Mouse (Mus musculus): ENCODE measurements at regions not wholly inside any gene's neighbourhood (a gene's known extent, or its start where the extent isn't known, plus 50 kb on each side); places are given as distances from the start of the nearest gene placed in this dataset.

DNA sequence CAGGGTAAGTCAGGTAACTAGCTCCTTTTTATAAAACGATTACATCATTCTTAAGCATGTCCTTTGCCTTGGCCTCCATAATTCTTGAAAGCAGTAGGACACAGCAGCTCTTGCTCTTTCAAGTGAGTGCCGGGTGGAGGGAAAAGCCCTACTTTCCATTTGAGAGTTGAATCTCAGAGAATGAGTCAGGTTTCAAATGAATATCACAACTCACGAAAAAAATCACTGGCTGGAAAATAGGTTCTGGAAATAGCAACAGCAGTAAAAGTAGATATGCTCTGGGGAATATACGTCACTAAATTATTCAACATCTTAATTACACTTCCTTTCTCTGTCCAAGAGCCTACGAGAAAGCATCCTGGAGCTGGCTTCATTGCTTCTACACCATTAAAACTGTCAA, 250.5 kb downstream of the Kcnc2 start:
- no peak for DNase-seq

DNA sequence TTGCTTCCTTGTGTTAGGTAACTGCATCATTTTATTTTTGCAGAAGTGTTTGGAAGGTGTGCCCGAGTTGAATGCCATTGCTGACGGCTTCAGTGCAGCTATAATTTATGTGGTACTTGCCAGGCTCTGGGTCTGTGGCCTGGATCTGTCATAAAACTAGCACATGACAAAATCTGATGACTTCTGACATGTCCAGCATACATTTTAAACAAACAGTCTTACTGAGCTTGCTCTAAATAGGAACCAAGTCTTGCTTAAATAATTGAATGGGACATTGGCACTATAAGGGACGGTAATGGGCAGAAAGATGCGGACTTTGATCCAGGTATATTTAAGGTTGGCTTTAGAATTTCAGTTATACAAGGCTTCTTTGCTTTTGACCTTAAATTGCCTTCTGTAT, 272.1 kb downstream of the Kcnc2 start:
- no peak for DNase-seq

DNA sequence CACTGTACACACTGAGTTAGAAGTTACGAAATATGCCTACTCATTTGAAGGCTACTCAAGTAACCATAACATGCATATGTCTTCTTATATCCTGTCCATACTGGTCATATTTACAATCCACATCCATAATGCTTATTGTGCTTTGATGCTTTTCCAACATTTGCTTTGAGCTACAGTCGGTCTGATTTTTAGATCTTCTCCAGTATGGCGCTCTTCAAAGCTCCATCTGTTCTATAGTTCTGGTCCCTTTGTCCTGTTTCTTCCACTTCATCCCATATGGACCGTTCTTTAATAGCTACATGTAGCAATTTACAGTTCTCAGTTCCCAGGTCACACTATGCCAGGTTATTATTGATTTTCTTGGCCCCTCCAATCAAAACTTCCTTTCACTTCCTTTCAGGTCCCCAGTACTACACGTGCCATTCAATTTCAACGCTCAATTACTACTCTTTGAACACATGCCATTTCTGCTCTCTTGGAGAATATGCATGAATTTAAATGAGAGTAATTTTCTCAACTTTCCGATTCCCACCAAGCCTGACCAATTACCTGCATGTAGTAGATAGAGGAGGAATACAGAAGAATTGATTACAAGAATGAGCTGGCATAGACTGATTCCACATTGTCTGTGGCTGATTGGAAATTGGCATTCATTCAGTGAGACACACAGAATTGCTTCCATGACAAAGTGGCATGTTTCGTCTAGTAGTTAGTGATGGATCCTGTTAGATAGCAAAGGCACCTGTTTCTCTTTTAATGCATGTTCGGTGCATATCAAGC, 301.0 kb downstream of the Kcnc2 start:
- DNase-seq: no peak

DNA sequence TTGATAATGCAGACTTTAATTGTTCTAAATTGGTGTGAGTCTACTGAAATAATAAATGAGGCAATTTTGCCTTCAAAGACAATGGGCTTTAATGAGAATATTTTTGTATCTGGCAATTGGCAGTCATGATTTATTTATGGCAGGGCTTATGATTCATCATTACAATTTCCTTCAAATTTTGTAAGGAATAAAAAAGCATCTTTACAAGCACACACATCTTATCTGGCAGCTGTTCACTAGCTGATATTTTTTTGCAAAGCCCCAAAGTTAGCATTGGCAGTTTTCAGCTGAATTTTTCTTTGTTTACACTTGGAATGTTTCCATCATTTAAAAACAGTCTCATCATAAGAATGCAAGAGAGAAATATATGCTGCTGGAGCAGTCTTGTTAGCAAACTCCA, 301.6 kb downstream of the Kcnc2 start:
- DNase-seq: no peak

DNA sequence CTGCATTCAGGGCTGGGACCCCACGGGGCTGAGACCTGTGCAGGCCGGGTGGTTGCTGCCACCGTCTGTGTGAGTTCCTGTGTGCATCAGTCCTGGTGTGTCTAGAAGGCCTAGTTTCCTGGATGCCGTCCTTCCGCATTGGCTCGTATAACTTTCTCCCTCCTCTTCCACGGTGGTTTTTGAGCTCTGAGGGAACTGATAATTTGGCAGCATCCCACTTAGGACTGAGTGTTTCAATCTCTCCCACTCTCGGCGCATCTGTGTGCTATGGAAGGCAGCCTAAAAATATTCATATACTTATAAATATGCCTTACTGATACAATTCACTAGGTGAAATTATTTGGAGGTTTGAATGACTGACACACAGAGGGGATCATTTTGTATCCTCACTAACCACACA, 314.0 kb downstream of the Kcnc2 start:
- no peak for DNase-seq

DNA sequence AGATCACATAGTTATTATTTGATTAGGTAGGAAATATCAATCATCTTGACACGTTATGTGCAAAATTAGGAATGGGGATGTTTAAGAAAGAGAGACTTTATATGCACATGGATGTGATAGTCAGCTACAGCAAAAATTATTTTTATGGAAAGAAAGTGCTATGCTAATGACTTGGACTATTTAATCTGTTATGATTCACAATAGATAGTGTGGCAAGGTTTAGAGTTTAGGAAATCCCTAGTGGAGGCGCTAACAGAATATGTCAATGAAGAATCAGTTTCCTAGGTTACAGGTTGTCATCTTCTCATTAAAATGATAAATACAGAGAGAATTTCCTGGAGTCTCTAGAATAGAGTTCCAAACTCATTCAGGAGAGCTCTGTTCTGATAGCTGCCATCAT, 323.4 kb downstream of the Kcnc2 start:
- no peak for DNase-seq

DNA sequence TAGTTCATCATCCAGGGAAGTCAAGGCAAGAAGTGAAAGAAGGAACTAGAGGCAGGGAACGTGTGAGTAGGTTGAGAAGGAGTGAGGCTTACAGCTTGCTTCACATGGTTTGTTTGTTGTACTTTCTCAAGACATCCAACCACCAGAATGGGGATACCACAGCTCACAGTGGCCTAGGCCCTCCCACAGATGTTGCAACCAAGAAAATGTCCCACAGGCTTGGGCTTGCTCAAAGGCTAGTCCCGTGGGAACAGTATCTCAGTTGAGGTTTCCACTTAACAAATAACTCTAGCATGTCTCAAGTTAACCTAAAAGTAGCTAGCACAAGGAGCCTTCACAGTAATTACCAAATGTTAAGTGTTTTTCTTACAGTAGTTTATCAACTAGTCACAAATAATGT, 323.2 kb downstream of the Atxn7l3b start:
- no peak for DNase-seq

DNA sequence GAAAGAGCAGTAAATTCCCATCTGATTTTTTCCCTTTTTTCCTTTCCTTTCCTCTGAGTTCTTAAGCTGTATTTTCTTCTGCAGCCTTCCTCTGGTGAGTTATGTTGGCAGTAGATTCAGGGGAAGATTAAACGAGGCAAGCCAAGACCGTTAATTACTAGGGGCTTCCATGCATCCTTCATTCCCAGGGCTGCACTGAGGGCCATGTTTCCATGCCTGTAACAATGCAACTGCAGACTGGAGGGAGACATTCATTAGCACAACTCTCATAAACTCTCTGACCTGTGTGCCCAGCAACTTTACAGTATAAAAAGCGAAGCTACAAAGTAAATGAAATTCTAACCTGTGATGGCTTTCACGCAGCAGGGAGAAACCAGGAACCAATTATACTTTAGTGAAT, 321.2 kb downstream of the Atxn7l3b start:
- no peak for DNase-seq

DNA sequence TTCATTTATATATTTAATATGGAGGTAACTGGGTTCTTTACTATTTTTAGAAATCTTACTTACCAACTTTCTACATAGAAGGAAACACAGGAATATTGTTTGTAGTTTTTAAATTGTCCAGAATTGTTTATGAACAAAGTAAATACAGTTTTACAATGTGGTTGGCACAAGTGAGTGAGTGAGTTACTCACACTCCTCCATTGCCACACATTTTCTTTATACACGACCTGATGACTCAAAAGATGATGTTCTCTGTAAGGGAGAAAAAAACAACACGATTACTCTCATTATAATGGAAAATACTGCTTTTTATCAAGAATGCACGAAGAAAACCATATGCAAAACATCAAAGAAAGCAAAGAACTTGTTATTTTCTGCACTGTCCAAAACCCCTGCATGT, 317.1 kb downstream of the Atxn7l3b start:
- no peak for DNase-seq

DNA sequence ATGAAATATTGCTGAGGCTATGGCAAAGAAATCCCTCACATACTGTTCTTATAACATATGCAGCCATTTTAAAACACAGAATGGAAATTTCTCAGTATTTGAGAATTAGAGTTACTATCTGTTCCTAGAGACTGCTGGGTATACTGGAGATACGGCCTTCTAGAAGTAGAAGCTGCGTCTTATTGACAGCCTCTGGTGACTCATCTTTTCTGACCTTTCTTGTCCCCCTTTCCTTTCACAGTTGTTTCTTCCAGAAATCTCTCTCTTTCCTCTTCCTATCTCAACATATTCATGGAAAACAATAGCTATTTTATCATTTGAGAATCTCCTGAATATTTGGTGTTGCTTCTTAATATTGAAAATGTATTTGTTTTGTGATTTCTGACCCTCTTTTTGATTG, 315.1 kb downstream of the Atxn7l3b start:
- DNase-seq: no peak

DNA sequence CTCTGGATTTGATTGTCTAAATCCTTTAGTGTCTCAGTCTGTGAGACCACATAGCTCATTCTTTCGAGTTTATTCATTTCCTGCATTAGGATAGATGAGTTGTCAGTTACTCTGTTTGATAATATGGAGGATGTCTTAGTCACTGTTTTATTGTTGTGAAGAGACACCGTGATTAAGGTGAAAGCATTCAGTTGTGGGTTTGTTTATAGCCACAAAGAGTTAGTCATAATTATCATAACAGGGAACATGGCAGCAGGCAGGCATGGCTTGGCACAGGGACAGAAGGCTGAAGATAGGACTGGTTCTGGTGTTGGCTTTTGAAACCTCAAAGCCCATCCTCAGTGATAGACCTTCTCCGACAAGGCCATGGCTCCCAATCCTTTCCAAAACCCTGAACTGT, 314.6 kb downstream of the Atxn7l3b start:
- no peak for DNase-seq

DNA sequence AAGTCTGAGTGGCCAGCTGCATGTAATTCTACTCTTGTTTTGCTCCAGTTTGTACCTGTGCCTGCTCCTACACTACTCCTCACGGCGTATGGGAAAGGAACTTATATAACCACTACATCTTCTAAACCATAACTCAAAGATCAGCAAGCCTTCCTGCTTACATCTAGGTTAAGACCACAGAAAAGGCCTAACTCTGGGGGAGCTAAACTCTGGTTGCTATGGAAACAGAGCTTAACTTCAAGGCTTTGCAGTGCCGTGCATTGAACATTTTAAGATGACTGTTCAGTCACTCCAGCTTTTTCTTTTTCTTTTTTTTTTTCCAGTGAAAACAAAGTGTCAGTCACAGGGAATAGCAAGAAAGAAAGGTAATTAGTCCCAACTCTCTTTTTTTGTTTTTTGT, 309.1 kb downstream of the Atxn7l3b start:
- DNase-seq: no peak

DNA sequence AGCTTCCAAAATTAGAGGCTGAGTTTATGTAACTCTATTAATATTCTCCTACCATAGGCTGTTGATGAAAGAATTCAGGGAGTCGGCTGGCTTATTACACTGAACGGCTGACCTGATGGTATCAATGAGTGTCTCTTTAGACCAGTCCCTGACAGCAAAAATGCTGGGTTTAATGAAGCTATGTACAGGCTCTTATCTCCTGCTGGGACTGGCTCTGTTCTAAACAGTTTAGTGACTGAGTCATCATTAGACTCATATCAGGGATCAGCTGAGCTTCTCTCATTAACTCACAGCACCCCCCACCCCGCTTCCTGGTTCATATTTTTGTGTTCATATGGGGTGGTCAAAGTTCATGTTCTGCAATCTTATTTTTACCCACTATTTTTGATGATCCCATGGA, 299.0 kb downstream of the Atxn7l3b start:
- DNase-seq: no peak

DNA sequence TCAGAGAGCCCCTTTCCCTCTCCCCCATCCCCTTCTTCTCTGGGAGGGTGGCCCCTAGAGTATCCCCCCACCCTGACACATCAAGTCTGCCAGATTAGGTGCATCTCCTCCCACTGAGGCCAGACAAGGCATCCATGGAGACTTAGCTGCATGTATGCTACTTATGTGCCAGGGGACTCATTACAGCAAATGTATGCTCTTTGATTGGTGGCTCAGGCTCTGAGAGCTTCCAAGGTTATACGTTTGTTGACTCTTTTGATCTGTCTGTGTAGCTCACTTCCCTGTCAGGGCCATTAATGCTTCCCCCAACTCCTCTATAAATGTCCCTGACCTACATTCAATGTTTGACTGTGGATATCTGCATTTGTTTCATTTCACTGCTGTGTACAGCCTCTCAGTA, 293.6 kb downstream of the Atxn7l3b start:
- DNase-seq: no peak

DNA sequence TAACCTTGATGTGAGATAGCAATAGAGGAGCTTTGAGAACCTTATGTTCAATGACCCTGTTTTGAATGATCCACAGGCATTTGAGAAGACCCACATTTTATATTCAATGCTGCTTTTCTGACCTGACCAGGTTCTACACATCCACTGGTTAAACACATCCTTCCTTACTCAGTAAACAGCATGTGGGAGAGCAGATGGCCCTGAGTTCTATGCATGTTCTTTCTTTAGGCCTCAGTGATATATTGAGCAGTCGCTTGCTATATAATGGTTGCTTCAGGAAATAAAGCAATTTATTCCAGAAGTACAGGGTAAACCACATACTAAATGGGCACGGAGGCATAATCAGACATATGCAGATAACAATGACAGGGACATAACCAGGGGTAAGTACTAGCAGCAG, 292.2 kb downstream of the Atxn7l3b start:
- DNase-seq: no peak

DNA sequence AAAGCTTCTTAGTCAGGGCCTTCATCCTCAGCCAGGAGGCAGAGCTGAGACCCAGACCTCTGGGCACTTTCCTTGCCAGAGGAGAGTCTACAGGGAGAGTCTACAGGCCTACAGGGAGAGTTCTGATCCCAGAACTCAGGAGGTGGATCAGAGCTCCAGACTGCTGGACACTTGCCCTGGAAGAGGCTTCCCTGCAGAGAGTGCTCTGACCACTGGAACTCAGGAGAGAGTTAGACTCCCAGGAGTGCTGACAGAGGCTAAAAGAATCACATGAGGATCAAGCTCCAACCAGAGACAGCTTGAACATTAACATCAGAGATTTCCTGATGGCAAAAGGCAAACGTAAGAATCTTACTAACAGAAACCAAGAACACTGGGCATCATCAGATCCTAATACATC, 288.2 kb downstream of the Atxn7l3b start:
- peak; percentile 1 for DNase-seq

DNA sequence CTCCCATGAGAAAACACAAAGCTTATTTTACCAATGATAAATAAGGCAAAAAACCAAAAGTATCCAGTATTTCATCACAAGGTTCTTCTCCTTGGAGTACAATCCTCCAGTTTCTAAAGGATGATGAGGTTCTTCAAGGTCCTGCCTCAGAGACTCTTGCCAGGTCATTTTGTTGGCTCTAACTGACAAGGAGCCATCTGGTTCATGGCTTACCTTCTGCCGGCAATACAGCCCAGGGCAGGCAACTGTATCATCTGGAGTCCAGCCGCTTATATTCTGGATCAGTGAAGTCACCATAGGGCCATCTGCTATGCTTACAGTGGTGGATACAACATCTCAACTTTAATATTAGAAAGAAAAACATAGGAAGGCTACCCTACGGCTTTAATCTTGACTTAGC, 279.8 kb downstream of the Atxn7l3b start:
- DNase-seq: no peak
